Mouse (Mus musculus) left cerebral cortex, postnatal 14 days (tissue): ENCODE measurements around the gene Afp. TPM values are rescaled to one million over a fixed set of nuclear protein-coding genes. Genes with fewer than 3 reads are reported as not detected.

Source experiments
- DNase-seq, 2 experiments: peaks; one replicate each; pipeline ENCODE4 v3.0.0; 2021 to 2022; ENCODE audit warnings: low spot score in 2 of 2, mixed read lengths in 1 of 2
- intact Hi-C: fragments of 180-260 bp; cut with DNase I; formaldehyde crosslinking; loops from one replicate; pipeline ENCODE4 v1.15.1; 2025
- long read RNA-seq, 2 experiments: library from polyadenylated mRNA; stranded (forward); transcript quantifications; one replicate each; pipeline ENCODE4 v2.0.0; 2021
- total RNA-seq, 2 experiments: library from RNA; stranded (reverse); gene quantifications; 2 replicates each; pipeline ENCODE4 v1.2.3; 2021

Gene Afp
- total RNA-seq, result not detected
- long read RNA-seq, experiment 1, result 0 reads
- long read RNA-seq, experiment 2, result 0 reads

DNA sequence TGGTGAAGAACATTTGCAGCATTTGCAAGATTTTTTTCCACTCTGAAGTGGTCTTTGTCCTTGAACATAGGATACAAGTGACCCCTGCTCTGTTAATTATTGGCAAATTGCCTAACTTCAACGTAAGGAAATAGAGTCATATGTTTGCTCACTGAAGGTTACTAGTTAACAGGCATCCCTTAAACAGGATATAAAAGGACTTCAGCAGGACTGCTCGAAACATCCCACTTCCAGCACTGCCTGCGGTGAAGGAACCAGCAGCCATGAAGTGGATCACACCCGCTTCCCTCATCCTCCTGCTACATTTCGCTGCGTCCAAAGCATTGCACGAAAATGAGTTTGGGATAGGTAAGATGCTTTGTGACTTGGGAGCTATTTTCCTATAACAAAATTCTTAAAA is at the start of gene Afp:
Afp (plus strand) TSS at position 220 of the 400 bp plus-strand sequence.
- intact Hi-C loops, result no loop called here
- DNase-seq, result no peak

DNA sequence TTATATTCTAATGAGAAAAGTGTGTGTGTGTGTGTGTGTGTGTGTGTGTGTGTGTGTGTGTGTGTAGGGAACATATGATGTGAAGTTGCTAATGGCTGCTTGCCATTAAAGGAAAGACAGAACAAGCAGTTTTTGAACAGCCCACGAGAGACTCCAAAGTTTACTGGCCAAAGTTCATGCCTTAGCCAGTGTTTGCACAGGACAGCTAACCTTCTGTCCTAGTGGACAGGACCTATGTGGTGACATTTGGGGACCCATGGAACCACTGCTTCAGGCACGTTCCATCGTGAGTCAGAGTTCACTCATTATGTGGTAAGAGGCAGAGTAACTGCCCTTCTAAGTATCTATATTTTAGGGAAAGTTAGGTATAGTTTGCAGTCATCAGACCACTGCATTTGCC is 43.0 kb upstream of the Afp start:
- no peak for DNase-seq
- intact Hi-C loops, result no loop called here

DNA sequence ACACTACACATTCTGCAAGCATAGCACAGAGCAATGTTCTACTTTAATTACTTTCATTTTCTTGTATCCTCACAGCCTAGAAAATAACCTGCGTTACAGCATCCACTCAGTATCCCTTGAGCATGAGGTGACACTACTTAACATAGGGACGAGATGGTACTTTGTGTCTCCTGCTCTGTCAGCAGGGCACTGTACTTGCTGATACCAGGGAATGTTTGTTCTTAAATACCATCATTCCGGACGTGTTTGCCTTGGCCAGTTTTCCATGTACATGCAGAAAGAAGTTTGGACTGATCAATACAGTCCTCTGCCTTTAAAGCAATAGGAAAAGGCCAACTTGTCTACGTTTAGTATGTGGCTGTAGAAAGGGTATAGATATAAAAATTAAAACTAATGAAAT is 40.6 kb upstream of the Afp start:
- no peak for DNase-seq
- intact Hi-C loops, result no loop called here

DNA sequence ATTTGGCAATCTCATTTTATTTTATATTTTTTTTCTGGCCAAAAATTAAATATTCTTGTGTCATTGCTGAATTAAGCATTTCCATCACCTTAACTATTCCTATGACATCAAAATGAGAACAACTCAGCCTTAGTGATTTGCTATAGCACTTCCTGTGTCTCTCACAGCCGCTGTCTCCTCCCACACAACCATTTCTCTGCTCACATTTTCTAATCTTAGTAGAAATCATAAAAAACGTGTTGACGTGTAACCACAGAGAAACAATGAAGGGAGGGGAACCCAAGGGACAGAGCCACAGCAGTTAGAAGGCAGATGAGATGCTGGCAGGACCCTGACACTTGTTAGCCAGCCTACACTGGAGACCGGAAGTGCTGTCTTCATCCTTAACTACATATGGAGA is 37.8 kb upstream of the Afp start:
- peak in 1 of 2 experiments; percentile 30 for DNase-seq
- intact Hi-C loops, result no loop called here

DNA sequence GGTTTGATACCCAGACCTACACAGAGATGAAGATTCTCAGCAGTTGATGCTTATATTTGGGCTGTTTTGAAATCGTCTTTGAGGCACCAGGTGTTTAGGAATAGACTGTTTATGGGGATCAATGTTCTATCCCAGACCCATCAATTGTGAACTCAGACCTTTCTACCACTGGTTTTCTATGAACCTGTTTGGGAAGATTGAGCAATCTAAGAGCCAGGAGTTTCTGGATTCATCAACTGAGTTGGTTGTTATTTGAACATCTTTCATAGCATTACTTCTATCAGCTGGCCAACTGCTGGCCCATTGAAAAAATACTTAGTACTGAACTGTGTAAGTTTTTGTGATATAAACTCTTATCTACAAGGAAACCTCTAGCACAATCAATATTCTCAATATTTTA is 33.3 kb upstream of the Afp start:
- DNase-seq, result no peak
- intact Hi-C loops, result no loop called here

DNA sequence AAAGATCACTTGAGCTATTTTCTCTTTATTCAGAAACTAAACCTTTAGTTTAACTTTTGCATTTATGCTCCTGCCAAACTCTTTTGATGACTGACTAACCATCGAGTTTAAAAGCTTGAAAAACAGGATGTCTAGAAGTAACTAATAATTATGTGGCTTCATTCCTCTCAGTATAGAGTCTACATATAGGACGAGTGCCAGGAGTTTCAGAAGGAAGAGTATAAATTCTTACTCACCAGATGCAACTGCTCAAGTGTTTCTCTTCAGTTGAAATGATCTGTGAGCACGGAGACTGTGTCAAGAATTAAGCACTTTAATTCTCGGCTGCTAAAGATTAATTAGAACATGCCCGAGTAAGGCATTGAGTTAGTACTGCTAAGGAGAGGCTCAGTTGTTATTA is 31.8 kb upstream of the Afp start:
- DNase-seq, result no peak
- intact Hi-C loops, result no loop called here

DNA sequence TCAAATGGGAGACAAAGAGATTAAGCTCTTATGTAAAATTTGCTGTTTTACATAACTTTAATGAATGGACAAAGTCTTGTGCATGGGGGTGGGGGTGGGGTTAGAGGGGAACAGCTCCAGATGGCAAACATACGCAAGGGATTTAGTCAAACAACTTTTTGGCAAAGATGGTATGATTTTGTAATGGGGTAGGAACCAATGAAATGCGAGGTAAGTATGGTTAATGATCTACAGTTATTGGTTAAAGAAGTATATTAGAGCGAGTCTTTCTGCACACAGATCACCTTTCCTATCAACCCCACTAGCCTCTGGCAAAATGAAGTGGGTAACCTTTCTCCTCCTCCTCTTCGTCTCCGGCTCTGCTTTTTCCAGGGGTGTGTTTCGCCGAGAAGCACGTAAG is 29.9 kb upstream of the Afp start, which contains the start of gene Alb:
Alb (plus strand) TSS at position 279 of the 400 bp plus-strand sequence.
- intact Hi-C loops, result no loop called here
- no peak for DNase-seq

DNA sequence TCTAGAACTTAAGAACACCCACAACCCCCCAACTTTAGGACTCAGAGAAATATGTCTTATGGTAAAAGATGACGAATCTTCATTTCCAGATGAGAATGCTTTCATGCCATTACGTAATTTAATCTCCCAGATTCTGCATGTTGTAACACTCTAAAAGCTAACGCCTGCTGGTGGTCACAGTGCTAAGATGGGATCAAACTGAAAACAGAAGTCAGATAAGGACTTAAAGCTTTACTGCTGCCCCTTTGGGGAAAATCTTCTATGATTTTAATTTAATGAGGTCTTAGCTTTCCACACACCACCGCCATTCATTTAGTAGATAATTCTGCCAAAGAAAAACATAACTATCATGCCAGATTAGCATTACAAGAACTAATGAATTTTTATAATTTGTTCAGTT is 23.7 kb upstream of the Afp start:
- intact Hi-C loops, result no loop called here
- no peak for DNase-seq

DNA sequence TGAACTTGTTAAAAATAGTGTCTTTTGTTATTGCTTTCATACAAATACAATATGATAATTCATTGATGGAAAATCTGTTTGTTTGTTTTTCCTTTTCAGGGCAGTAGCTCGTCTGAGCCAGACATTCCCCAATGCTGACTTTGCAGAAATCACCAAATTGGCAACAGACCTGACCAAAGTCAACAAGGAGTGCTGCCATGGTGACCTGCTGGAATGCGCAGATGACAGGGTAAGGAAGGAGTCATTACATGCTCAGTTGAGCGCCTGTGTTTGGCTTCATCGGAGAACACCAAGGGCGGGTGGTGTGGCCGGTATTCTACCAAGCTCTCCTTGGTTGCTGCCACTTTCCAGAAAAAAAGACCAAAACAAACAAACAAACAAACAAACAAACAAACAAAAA is 23.3 kb upstream of the Afp start:
- intact Hi-C loops, result no loop called here
- no peak for DNase-seq

DNA sequence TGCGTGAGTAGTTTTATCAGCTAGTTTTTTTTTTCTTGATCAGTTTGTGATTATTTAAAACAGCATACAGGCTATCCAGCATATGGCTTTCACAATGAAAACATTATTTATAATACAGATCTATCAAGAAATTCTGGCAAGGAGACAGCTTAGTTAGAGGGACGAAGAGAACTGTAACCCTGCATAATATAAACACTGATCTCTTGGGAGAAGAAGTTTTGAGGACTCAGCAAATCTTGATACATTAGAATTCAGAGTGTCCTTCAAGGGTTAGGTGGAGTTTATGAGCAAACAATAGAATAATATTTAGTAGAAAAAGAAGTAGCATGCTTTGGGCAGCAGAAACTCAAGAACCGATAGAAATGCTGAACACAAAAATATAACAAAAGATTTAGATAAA is 19.7 kb upstream of the Afp start:
- intact Hi-C loops, result no loop called here
- no peak for DNase-seq

DNA sequence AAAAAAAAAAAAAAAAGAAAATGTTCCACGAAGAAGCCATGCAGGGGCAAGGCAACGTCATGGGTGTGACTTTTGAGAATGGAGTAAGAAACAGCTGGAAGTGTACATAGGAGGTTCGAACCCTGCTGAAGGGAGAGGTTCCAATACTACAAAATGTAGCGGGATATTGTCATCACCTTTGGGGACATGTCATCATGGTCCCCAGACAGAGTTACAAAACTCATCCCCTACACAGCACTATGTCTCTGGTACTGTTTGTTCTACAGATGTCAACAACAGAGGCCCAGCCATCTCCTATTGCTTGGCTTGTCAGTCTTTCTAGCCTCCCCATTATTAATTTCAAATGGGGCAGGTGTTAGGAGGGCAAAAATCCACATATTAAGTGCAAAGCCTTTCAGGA is 16.6 kb upstream of the Afp start:
- DNase-seq, result no peak
- intact Hi-C loops, result no loop called here

DNA sequence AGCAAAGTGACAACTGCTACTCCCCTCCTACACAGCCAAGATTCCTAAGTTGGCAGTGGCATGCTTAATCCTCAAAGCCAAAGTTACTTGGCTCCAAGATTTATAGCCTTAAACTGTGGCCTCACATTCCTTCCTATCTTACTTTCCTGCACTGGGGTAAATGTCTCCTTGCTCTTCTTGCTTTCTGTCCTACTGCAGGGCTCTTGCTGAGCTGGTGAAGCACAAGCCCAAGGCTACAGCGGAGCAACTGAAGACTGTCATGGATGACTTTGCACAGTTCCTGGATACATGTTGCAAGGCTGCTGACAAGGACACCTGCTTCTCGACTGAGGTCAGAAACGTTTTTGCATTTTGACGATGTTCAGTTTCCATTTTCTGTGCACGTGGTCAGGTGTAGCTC is 16.2 kb upstream of the Afp start:
- intact Hi-C loops, result no loop called here
- DNase-seq, result no peak

DNA sequence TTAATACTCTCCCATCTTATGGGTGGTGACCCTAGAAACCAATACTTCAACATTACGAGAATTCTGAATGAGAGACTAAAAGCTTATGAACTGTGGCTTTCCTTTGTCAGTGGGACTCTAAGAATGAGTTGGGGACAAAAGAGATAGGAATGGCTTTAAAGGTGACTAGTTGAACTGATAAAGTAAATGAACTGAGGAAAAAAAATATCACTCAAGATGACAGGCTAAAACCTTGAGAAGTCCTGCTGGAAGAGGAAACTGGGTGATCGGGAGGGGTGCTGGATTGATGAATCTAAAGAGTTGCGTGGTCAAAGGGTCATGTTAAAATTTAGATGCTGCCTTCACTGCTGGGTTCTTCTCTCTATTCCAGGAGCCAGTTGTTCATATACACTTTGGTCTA is 13.8 kb upstream of the Afp start:
- DNase-seq, result no peak
- intact Hi-C loops, result no loop called here

DNA sequence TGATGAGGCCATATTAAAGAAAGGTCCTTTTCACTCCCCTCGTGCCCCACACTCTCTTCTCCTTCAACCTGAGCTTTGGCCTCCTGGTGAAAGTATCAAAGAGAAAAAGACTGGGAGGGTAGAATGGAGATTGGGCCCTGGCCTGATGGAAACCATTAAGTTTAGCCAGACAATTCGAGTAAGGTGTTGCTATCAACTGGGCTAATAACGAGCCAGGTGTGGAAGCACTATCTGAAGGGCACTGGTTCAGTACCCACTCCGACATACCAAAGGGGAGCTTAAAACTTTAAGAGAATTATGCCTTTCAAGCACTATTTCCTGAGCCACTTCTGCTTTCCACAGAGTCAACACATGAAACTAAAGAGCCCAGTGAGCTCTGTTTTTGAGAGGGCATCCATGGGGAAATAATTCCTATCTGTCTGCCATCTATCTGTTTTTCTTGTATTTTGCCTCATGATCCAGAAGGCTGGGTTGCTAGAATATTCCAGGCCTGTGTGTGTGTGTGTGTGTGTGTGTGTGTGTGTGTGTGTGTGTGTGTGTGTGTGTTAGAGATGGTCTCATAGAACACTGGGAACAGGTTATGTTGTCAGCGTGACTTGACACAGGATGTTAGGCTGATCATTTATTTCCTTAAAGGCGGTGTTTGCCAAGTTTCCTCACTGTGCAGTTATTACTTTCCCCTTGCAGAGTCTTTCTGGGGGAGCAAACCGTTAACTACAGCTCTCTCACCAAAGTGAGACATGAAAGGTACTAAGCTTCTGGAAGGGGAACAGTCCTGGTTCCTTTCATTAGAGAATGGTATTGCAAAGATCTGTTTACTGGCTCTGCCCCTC is 13.0 kb upstream of the Afp start:
- intact Hi-C loops, result no loop called here

DNA sequence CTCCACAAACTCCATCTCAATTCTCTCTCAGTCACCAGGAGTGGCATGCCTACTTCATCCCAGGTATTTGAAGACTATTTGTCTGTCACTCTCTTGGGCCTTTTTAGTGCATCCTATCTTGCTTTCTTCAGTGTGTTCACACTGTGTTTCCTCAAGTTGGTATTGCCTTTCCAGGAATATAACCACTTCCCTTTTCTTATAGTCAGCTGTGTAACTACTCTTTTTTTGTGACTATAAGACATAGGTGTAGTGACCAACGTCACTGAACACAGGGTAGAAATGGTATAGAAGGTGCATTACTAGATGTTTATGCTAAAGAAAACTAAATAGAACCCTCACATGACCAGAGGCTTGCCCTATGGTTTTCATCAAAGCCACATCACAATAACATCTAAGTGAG is 11.7 kb upstream of the Afp start:
- no peak for DNase-seq
- intact Hi-C loops, result no loop called here

More for the DNA sequence above, 13.0 kb upstream of the Afp start:
- no peak for DNase-seq

DNA sequence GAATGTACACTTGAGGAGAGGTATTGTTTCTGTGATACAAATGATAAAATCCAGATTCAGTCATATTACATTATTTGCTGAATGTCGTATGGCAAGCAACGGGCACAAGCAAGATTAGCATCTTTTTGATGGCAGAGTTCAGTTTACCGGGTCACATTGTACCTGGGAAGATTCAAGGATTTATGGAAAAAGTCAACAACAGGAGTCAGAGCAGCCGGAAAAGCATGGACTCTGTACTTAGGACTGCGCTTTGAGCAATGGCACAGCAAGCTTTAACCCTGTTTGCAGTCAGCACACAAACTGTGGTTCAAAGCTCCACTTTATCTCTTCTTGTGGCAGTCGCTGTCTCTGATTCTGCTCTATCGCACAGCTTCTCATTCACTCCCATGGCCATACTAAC is 4.9 kb upstream of the Afp start:
- DNase-seq, result no peak
- intact Hi-C loops, result no loop called here

DNA sequence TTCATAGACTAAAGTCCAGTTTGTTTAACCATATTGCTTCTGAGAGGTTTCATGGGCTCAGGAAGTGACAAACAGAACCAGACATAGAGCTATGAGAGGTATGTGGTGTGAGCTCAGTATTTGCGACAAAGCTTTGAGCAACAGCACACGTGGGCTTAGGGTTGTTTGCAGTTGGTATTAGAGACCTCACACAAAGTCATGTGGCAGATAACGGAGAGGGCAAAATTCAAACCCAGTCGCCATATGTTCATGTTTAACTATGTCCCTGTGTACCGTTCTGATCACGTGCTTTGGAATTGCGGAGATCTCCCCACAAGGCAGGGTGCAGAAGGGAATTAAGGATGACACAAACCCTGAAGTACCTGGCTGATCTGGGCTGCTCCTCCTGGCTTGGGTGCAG is 2.2 kb upstream of the Afp start:
- intact Hi-C loops, result no loop called here
- DNase-seq, result no peak

DNA sequence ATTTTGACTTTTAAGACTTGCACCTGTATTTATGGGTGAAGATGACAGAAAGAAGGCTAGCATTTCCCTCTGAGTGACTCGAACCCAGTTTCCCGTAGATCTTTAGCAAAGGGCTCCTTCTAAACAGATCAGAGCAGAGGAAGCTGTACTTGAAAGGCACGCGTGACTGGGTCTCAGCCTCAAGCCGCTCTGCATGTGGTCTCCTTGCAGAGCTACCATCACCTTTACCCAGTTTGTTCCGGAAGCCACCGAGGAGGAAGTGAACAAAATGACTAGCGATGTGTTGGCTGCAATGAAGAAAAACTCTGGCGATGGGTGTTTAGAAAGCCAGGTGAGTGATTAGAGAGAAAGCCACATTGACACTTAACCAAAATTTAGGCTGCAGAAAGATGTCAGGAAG is 1.9 kb downstream of the Afp start:
- no peak for DNase-seq
- intact Hi-C loops, result no loop called here

DNA sequence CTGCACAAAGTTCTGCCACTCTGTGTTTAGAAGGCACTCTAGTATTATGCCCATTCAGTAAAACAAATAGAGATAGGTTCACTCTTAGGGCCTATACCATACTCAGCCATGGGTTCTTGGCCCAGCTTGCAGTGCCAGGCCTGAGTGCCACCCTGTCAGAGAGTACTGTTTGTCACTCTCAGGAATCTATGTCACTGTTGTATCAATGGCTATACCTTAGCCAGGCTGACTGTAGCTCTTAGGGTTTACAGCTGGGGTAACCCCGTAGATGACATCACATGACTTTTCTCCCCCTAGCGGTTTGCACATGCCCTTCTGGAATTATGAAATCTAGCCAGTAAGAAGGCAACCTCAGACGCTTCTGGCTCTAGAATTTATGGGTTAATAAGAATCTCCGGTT is 3.8 kb downstream of the Afp start:
- intact Hi-C loops, result no loop called here
- no peak for DNase-seq

DNA sequence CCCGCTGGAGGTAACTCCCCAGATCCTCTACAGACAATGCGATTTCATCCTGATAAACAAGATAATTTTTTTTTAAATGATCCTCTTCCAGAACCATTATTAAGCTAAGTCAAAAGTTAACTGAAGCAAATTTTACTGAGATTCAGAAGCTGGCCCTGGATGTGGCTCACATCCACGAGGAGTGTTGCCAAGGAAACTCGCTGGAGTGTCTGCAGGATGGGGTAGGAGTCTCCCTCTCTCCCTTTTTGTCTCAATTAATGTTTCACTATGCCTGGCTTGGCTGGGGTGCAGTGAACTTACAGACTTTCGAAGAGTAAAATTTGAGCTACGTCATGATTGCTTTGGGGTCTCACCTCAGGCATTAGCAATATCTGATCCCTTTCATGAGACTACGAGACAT is 9.0 kb downstream of the Afp start:
- intact Hi-C loops, result loop anchor here (5.0 kb wide), 2 partner anchors 92 to 297 kb away; no protein-coding TSS in a partner anchor
- peak; percentile 6 to 34 for DNase-seq

DNA sequence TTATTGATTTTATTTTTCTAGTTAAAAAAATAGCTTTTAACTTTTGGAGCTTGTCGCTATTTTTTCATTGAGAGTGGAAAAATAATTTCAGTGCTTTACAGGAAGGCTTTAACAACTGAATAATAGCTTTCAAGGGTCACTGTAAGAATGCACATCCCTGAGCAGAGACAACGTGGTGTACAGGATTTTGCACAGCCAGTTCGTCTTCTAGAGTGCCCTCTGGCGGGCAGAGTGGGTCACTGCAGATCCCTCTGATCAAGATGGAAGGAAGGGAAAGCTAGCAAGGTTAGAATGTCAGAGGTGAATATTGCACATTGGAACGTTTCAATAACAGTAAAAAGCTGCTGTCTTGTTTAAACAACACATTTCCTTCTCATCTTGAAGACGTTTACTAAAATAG is 10.2 kb downstream of the Afp start:
- peak; percentile 78 to 87 for DNase-seq
- intact Hi-C loops, result loop anchor here (5.0 kb wide), 1 partner anchor 87 kb away; no protein-coding TSS in a partner anchor
